Mouse (Mus musculus) thymus, adult 2 months (tissue): ENCODE measurements around the gene Dll1.

Experiments
- CTCF ChIP-seq: fragments of 200-500 bp; IDR thresholded peaks from 2 replicates; pipeline ENCODE4 v1.5.1; 2012; ENCODE audit warnings: mild to moderate bottlenecking, control low read depth, low read length, moderate library complexity, borderline replicate concordance; ENCODE audit not compliant: control insufficient read depth, poor library complexity, insufficient read depth; ENCODE audit errors: extremely low read depth
- POLR2A ChIP-seq: fragments of 200-500 bp; IDR thresholded peaks from 2 replicates; pipeline ENCODE4 v1.6.1; 2012; ENCODE audit warnings: mild to moderate bottlenecking, low read length, control low read depth, moderate library complexity; ENCODE audit not compliant: control insufficient read depth, poor library complexity, insufficient read depth; ENCODE audit errors: extremely low read depth

DNA sequence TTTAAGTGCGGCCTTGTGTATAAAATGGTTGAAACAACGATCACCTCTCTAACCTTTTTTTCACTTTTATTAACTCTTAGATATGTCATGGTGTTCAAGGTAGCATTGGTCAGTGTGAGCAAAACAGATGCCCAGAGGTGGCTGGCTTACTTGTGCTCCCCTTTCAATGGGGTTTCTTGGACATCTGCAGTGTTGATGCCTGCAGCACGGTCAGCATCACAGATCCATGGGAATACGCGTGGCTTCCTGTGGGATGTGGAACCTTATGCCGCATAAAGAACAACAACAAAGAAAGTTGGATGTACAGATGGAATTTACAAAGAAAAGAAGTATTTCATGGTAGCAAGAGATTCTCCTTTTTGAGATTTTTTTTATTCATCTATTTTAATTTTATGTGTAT lies 44.8 kb upstream of the Dll1 start:
- no peak for TF ChIP-seq CTCF
- no peak for TF ChIP-seq POLR2A
